Mouse (Mus musculus): ENCODE results near the gene Dtd1. TPM values are rescaled to one million over a fixed set of nuclear protein-coding genes. Genes with fewer than 3 reads are reported as not detected.

The Dtd1 gene
- polyA plus RNA-seq, 1 experiment from 2014 or later = 65.2 TPM

DNA sequence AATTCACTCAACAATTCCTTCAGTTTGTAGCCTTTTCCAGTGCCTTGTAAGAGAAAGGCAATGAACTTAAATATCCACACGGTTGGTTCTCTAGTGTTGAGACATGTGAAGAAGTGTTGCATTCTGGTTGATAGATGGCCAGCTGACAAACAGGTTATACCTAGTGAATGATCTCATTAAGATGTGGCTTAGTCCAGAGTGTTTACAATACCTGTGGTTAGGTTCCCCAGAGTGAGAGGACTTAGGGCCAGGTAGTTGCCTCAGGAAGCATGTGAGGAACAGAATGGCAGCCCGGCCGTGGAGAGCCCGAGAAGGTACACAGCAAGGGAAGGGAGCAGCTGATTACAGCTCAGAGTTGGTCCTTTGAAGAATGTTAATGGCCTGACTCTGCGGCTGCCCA lies 138.5 kb downstream of the Dtd1 start:
- H3K9me3 ChIP-seq (ENCODE audit: control insufficient read depth, low read length) = no peaks in the 10 kb centered on the region
- H3K4me3 ChIP-seq (ENCODE audit: low read depth, low read length) = no peak overlapping the region
- H3K27ac ChIP-seq (ENCODE audit: low read depth, low read length) = no peak overlapping the region
- no peaks in the 10 kb centered on the region for H3K36me3 ChIP-seq (ENCODE audit: control insufficient read depth, insufficient read depth, low read length)
- H3K4me1 ChIP-seq (replicated peaks; ENCODE audit: control insufficient read depth, insufficient read depth, low read length) = no peaks in the 10 kb centered on the region
- DNase-seq (ENCODE audit: low spot score) = no peak
- no peaks in the 10 kb centered on the region for H3K27me3 ChIP-seq (replicated peaks; ENCODE audit: control insufficient read depth, insufficient read depth, low read length)
- H3K4me2 ChIP-seq = no peak overlapping the region
- no peak overlapping the region for H3K9ac ChIP-seq (ENCODE audit: low read depth, low read length)
- 69% methylated on average over 5 of the region's 5 CpGs for WGBS
- no peak for ATAC-seq (replicated peaks; ENCODE audit: low FRiP score)

DNA sequence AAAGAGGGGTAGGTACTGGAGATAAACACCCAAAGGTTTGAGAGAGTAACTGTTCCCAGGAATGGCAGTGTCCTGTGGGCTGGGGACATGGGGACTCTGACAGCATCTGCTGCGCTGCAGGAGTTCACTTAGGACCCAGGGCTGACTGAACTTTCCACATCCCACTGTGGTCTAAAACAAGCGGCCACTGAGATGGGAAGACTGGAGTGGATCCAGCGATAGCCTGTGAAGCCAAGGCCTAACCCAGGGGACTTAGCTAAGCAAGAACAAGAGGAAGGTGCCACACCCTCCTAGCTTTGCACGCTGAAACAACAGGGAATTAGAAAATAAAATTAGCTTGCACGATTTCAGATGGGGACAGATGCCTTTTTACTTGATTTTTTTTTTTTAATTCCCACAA lies 138.9 kb downstream of the Dtd1 start:
- 78% methylated on average over 5 of the region's 5 CpGs for WGBS
- H3K27ac ChIP-seq (ENCODE audit: low read depth, low read length) = no peak overlapping the region
- DNase-seq (ENCODE audit: low spot score) (no peak), ATAC-seq (replicated peaks; ENCODE audit: low FRiP score) (no peak)
- H3K4me1 ChIP-seq (replicated peaks; ENCODE audit: control insufficient read depth, insufficient read depth, low read length) = no peaks in the 10 kb centered on the region
- no peak overlapping the region for H3K9ac ChIP-seq (ENCODE audit: low read depth, low read length)
- H3K36me3 ChIP-seq (ENCODE audit: control insufficient read depth, insufficient read depth, low read length) = no peaks in the 10 kb centered on the region
- no peaks in the 10 kb centered on the region for H3K9me3 ChIP-seq (ENCODE audit: control insufficient read depth, low read length)
- no peak overlapping the region for H3K4me3 ChIP-seq (ENCODE audit: low read depth, low read length)
- H3K4me2 ChIP-seq = no peak overlapping the region
- no peaks in the 10 kb centered on the region for H3K27me3 ChIP-seq (replicated peaks; ENCODE audit: control insufficient read depth, insufficient read depth, low read length)

DNA sequence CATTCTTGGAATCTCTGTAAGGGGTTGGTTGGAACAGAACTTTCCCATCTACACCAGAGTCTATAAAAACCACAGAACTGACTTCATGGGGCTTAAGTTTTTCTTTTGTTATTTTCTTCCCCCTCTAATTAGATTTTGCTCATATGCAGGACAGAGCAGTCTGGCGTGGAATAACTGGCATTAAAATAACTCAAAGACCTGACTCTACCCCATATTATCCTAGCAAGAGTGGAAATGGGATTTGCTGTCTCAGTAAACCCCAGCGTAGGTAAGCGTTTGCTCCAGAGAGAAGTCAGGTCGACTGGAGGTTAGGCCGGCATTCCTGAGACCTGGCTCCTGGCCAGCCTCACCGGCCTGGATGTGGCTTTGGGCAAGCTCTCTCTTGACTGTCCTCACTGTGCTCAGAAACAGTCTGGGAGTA lies 140.9 kb downstream of the Dtd1 start:
- no peaks in the 10 kb centered on the region for H3K9me3 ChIP-seq (ENCODE audit: control insufficient read depth, low read length)
- H3K4me3 ChIP-seq (ENCODE audit: low read depth, low read length) = no peak overlapping the region
- WGBS = 82% methylated on average over 6 of the region's 6 CpGs
- no peak overlapping the region for H3K9ac ChIP-seq (ENCODE audit: low read depth, low read length)
- no peak overlapping the region for H3K4me2 ChIP-seq
- DNase-seq (ENCODE audit: low spot score) (no peak), ATAC-seq (replicated peaks; ENCODE audit: low FRiP score) (no peak)
- no peaks in the 10 kb centered on the region for H3K36me3 ChIP-seq (ENCODE audit: control insufficient read depth, insufficient read depth, low read length)
- H3K27ac ChIP-seq (ENCODE audit: low read depth, low read length) = no peak overlapping the region
- no peaks in the 10 kb centered on the region for H3K4me1 ChIP-seq (replicated peaks; ENCODE audit: control insufficient read depth, insufficient read depth, low read length)
- H3K27me3 ChIP-seq (replicated peaks; ENCODE audit: control insufficient read depth, insufficient read depth, low read length) = no peaks in the 10 kb centered on the region

DNA sequence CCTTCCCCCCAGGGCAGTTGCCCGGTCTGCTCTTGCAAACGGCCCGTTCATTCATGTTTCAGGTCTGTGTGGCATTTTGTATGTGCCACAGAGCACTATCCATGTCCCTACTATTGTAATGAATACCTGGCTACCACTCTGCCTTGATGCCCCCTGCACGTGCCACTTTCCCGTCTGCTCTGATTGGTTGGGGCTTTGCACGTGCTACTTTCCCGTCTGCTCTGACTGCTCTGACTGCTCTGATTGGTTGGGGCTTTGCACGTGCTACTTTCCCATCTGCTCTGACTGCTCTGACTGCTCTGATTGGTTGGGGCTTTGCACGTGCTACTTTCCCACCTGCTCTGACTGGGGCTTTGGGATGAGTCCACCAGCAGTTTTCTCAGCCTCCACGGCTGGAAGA lies 142.3 kb downstream of the Dtd1 start:
- Histone ChIP-seq H3K4me2 (no peak overlapping the region), H3K4me1 (replicated peaks; ENCODE audit: control insufficient read depth, insufficient read depth, low read length) (no peaks in the 10 kb centered on the region), H3K9me3 (ENCODE audit: control insufficient read depth, low read length) (no peaks in the 10 kb centered on the region), H3K36me3 (ENCODE audit: control insufficient read depth, insufficient read depth, low read length) (no peaks in the 10 kb centered on the region), H3K9ac (ENCODE audit: low read depth, low read length) (no peak overlapping the region), H3K27me3 (replicated peaks; ENCODE audit: control insufficient read depth, insufficient read depth, low read length) (no peaks in the 10 kb centered on the region), H3K4me3 (ENCODE audit: low read depth, low read length) (no peak overlapping the region), H3K27ac (ENCODE audit: low read depth, low read length) (no peak overlapping the region)
- ATAC-seq (replicated peaks; ENCODE audit: low FRiP score) = no peak
- 81% methylated on average over 10 of the region's 10 CpGs for WGBS
- no peak for DNase-seq (ENCODE audit: low spot score)

DNA sequence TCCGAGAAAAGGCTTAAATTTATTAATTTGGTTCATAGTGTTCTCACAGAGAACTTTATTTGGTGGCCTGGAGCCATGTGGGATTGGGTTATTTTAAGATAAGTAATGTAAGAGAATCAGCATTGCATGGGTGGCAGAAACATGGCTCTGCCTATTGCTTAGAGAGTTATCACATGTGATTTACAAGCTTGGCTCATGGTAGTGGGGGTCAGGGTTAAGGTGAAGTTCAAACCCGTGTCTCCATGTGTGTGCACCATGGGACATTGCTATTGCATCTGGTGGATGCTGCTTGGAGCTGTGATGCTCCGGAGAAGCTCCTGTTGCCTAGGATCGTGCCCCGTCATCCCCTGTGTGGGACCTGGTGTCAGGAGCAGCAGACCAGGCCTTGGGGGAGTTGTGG lies 143.6 kb downstream of the Dtd1 start:
- Histone ChIP-seq H3K27ac (ENCODE audit: low read depth, low read length) (no peak overlapping the region), H3K9ac (ENCODE audit: low read depth, low read length) (no peak overlapping the region), H3K27me3 (replicated peaks; ENCODE audit: control insufficient read depth, insufficient read depth, low read length) (no peaks in the 10 kb centered on the region), H3K4me1 (replicated peaks; ENCODE audit: control insufficient read depth, insufficient read depth, low read length) (no peaks in the 10 kb centered on the region), H3K36me3 (ENCODE audit: control insufficient read depth, insufficient read depth, low read length) (no peaks in the 10 kb centered on the region), H3K4me2 (no peak overlapping the region), H3K9me3 (ENCODE audit: control insufficient read depth, low read length) (no peaks in the 10 kb centered on the region), H3K4me3 (ENCODE audit: low read depth, low read length) (no peak overlapping the region)
- DNase-seq (ENCODE audit: low spot score) = no peak
- ATAC-seq (replicated peaks; ENCODE audit: low FRiP score) = no peak
- 84% methylated on average over 5 of the region's 5 CpGs for WGBS

DNA sequence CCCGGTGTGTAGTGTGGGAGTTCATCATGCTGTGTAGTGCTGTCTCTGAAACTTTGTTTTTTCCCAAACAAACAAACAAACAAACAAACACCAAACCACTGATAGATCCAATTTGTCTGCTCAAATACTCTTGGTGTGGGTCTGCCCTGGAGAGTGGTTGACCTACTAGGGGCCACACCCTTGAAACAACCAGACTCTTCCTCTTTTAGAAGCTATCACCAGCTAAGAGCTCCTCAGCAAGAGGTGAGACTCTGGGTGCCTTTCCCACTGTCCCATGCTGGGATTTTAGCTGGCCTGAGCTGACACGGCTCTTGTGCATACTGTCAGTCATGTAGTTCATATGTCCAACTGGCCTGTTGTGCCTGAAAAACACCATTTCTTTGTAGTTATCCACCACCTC lies 145.6 kb downstream of the Dtd1 start:
- no peak for ATAC-seq (replicated peaks; ENCODE audit: low FRiP score)
- no peak overlapping the region for H3K4me3 ChIP-seq (ENCODE audit: low read depth, low read length)
- H3K9ac ChIP-seq (ENCODE audit: low read depth, low read length) = no peak overlapping the region
- no peak overlapping the region for H3K4me2 ChIP-seq
- 90% methylated on average over 2 of the region's 2 CpGs for WGBS
- DNase-seq (ENCODE audit: low spot score) = no peak
- no peaks in the 10 kb centered on the region for H3K4me1 ChIP-seq (replicated peaks; ENCODE audit: control insufficient read depth, insufficient read depth, low read length)
- no peak overlapping the region for H3K27ac ChIP-seq (ENCODE audit: low read depth, low read length)
- no peaks in the 10 kb centered on the region for H3K36me3 ChIP-seq (ENCODE audit: control insufficient read depth, insufficient read depth, low read length)
- no peaks in the 10 kb centered on the region for H3K9me3 ChIP-seq (ENCODE audit: control insufficient read depth, low read length)
- H3K27me3 ChIP-seq (replicated peaks; ENCODE audit: control insufficient read depth, insufficient read depth, low read length) = no peaks in the 10 kb centered on the region

DNA sequence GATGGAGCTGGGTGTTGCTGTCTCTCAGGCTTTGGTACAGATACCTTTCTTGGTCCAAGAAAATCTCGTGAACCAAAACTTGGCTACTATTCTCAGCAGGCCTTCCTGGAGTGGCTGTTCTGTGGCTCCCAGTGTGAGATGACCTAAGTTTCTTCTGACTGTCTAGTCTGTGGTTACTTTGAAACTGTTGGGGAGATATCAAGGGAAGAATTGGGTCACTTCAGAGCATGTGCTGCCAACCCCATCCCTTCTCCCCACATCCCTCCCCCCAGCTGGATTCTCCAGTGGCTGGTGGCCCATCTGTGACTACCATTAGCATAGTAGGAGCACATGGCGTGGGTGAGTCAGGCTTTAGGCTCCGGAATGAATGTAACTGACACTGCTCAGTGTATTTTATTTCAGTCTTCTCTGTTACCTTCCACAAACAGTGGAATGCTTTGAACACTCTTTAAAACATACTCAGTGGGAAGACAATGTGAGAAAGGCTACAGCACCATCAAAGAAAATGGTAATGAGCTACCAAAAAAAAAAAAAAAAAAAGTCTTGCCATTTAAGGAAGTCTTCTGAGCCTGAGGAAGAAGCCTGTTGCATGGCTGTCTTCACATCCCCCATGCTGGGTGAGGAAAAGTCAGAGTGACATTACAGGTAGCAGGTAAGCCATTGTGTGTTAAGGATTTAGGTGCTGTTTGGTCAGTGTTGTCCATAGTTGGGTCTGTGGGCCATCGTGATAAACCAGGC lies 146.5 kb downstream of the Dtd1 start:
- H3K4me2 ChIP-seq = no peak overlapping the region
- ATAC-seq (replicated peaks; ENCODE audit: low FRiP score) (no peak), DNase-seq (ENCODE audit: low spot score) (no peak)
- no peaks in the 10 kb centered on the region for H3K9me3 ChIP-seq (ENCODE audit: control insufficient read depth, low read length)
- no peak overlapping the region for H3K27ac ChIP-seq (ENCODE audit: low read depth, low read length)
- H3K4me3 ChIP-seq (ENCODE audit: low read depth, low read length) = no peak overlapping the region
- no peak overlapping the region for H3K9ac ChIP-seq (ENCODE audit: low read depth, low read length)
- no peaks in the 10 kb centered on the region for H3K36me3 ChIP-seq (ENCODE audit: control insufficient read depth, insufficient read depth, low read length)
- no peaks in the 10 kb centered on the region for H3K4me1 ChIP-seq (replicated peaks; ENCODE audit: control insufficient read depth, insufficient read depth, low read length)
- no peaks in the 10 kb centered on the region for H3K27me3 ChIP-seq (replicated peaks; ENCODE audit: control insufficient read depth, insufficient read depth, low read length)
- 75% methylated on average over 4 of the region's 4 CpGs for WGBS

DNA sequence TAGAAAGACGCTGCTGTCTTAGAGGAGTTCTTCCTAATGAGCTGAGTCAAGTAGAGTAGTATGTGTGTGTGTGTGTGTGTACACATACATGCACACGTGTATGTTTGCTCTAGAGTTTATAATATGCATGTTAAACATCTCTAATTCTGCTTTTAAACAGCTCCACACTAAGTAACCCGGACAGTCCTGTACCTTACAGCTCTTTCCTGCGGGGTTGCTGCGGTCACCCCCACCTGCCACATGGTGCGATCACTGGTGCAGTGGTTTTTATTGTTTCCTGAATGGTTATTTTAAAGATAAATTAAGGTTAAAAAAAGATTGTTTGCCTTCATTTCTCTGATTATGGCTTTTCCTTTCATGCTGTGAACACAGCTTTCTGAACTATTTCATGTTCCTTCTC lies 153.9 kb downstream of the Dtd1 start:
- Histone ChIP-seq H3K4me3 (ENCODE audit: low read depth, low read length) (no peak overlapping the region), H3K4me2 (no peak overlapping the region), H3K9ac (ENCODE audit: low read depth, low read length) (no peak overlapping the region), H3K36me3 (ENCODE audit: control insufficient read depth, insufficient read depth, low read length) (no peaks in the 10 kb centered on the region), H3K27me3 (replicated peaks; ENCODE audit: control insufficient read depth, insufficient read depth, low read length) (no peaks in the 10 kb centered on the region), H3K4me1 (replicated peaks; ENCODE audit: control insufficient read depth, insufficient read depth, low read length) (no peaks in the 10 kb centered on the region), H3K27ac (ENCODE audit: low read depth, low read length) (no peak overlapping the region), H3K9me3 (ENCODE audit: control insufficient read depth, low read length) (no peaks in the 10 kb centered on the region)
- DNase-seq (ENCODE audit: low spot score) = no peak
- WGBS = 82% methylated on average over 6 of the region's 6 CpGs
- no peak for ATAC-seq (replicated peaks; ENCODE audit: low FRiP score)

DNA sequence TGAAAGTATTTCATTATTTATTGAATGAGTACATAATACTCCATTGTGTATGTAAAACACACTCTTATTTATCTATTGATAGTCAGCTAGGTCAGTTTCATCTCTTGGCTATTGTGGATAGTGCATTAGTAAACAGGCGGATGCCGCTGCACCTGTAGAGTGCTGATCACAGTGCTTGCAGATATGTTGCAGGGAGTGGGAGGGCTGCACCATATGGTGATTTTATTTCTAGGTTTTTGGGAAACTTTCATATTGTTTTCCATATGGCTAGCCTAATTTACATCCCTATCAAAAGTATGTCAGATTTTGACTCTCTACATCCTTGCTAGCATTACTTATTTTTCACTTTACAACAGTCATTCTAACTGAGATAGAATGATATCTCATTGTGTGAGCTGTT lies 155.3 kb downstream of the Dtd1 start:
- no peak for ATAC-seq (replicated peaks; ENCODE audit: low FRiP score)
- no peaks in the 10 kb centered on the region for H3K4me1 ChIP-seq (replicated peaks; ENCODE audit: control insufficient read depth, insufficient read depth, low read length)
- H3K36me3 ChIP-seq (ENCODE audit: control insufficient read depth, insufficient read depth, low read length) = no peaks in the 10 kb centered on the region
- no peak overlapping the region for H3K27ac ChIP-seq (ENCODE audit: low read depth, low read length)
- no peaks in the 10 kb centered on the region for H3K9me3 ChIP-seq (ENCODE audit: control insufficient read depth, low read length)
- WGBS = 96% methylated on average over 2 of the region's 2 CpGs
- DNase-seq (ENCODE audit: low spot score) = no peak
- no peak overlapping the region for H3K4me2 ChIP-seq
- no peak overlapping the region for H3K4me3 ChIP-seq (ENCODE audit: low read depth, low read length)
- H3K27me3 ChIP-seq (replicated peaks; ENCODE audit: control insufficient read depth, insufficient read depth, low read length) = no peaks in the 10 kb centered on the region
- H3K9ac ChIP-seq (ENCODE audit: low read depth, low read length) = no peak overlapping the region
